Mouse (Mus musculus) B cell, adult (primary cell): ENCODE measurements around the gene Zc3h12c. TPM values are rescaled to one million over a fixed set of nuclear protein-coding genes. Genes with fewer than 3 reads are reported as not detected.

Source experiments
- total RNA-seq: library from RNA; stranded (reverse); gene quantifications from 4 replicates; pipeline ENCODE4 v1.2.4, GENCODE M21; 2023; ENCODE audit not compliant: inconsistent age

The Zc3h12c gene
- 15.1 to 18.8 TPM (median 16.6 TPM) in 4 replicates for total RNA-seq

GRCm38 (mm10) chr9:52167863-52168685, at the start of gene Zc3h12c:
Gene Zc3h12c (minus strand): TSS chr9:52168572.

Other genes starting within 250 kb of the Zc3h12c start
- 6.7 to 10.2 TPM (median 8.3 TPM) in 4 replicates for gene Fdx1, start 205.0 kb downstream of the Zc3h12c start, total RNA-seq
- 72.7 to 77.6 TPM (median 74.3 TPM) in 4 replicates for gene Rdx, start 121.4 kb downstream of the Zc3h12c start, total RNA-seq